10 mouse cellular contexts compared by ENCODE assay signal in genomic region chr15:57543985-57544384, GRCm38 (mm10).
A peak's percentile ranks its signal among the peaks of the same experiment; 100 is the strongest.
DNase-seq lines count a peak whose midpoint lies in the region; ATAC-seq and TF ChIP-seq lines count a peak whose summit lies in the region.
"Had no signal": no experiment of that assay in that cellular context is flagged by ENCODE, and none has a peak within 500 bp of the region (broad histone marks: within the 10 kb centered on the region; RNA-seq: fewer than 3 reads in every experiment).

No protein-coding gene starts in this region.

- H3K27ac ChIP-seq in embryonic facial prominence, embryonic 11.5 days (replicated peaks; ENCODE audit: low read depth, low read length): no peak overlapping the region
- H3K27ac ChIP-seq in embryonic facial prominence, embryonic 10.5 days (replicated peaks): no peak overlapping the region
- no peak overlapping the region for H3K27ac ChIP-seq in liver, postnatal 0 days (ENCODE audit: low read depth)
- no peak overlapping the region for H3K27ac ChIP-seq in liver, embryonic 11.5 days (ENCODE audit: low read depth, low read length)
- H3K27ac ChIP-seq: limb, embryonic 13.5 days; midbrain, embryonic 13.5 days had no signal

- H3K36me3 ChIP-seq in embryonic facial prominence, embryonic 11.5 days (replicated peaks; ENCODE audit: control insufficient read depth, insufficient read depth, low read depth, low read length): no peaks in the 10 kb centered on the region
- no peaks in the 10 kb centered on the region for H3K36me3 ChIP-seq in embryonic facial prominence, embryonic 10.5 days (replicated peaks)
- no peaks in the 10 kb centered on the region for H3K36me3 ChIP-seq in liver, postnatal 0 days (replicated peaks; ENCODE audit: insufficient read depth, low read length)
- no peaks in the 10 kb centered on the region for H3K36me3 ChIP-seq in liver, embryonic 11.5 days (ENCODE audit: control insufficient read depth, insufficient read depth, low read length)
- H3K36me3 ChIP-seq: limb, embryonic 13.5 days; midbrain, embryonic 13.5 days had no signal

- peak; percentile 25 for DNase-seq in embryonic facial prominence, embryonic 11.5 days (ENCODE audit: low spot score)
- no peak for DNase-seq in embryonic facial prominence, embryonic 10.5 days (ENCODE audit: low spot score)
- no peak for DNase-seq in liver, postnatal 0 days
- DNase-seq in liver: no peak
- DNase-seq in brain, embryonic 14.5 days (ENCODE audit: low read depth): peak; percentile 35
- DNase-seq in right cerebral cortex, postnatal 10 days (ENCODE audit: low spot score in 2 of 2): peak; percentile 44 to 59
- DNase-seq in gastrocnemius, postnatal 10 days: no peak
- DNase-seq in liver, embryonic 11.5 days (ENCODE audit: low spot score): no peak

- TF ChIP-seq POLR2A in brain, embryonic 14.5 days (IDR thresholded peaks at IDR 0.05; ENCODE audit: borderline replicate concordance, extremely low read depth, insufficient read depth, insufficient read length, poor library complexity, severe bottlenecking): no peak

- no peaks in the 10 kb centered on the region for H3K4me1 ChIP-seq in embryonic facial prominence, embryonic 11.5 days (ENCODE audit: control insufficient read depth, insufficient read depth, low read length)
- no peaks in the 10 kb centered on the region for H3K4me1 ChIP-seq in embryonic facial prominence, embryonic 10.5 days
- no peaks in the 10 kb centered on the region for H3K4me1 ChIP-seq in liver, postnatal 0 days (ENCODE audit: insufficient read depth)
- no peaks in the 10 kb centered on the region for H3K4me1 ChIP-seq in liver, embryonic 11.5 days (replicated peaks; ENCODE audit: control insufficient read depth, insufficient read depth, low read length)
- H3K4me1 ChIP-seq: limb, embryonic 13.5 days; midbrain, embryonic 13.5 days had no signal

- no peak overlapping the region for H3K4me3 ChIP-seq in embryonic facial prominence, embryonic 11.5 days (ENCODE audit: low read depth, low read length)
- H3K4me3 ChIP-seq in embryonic facial prominence, embryonic 10.5 days: no peak overlapping the region
- H3K4me3 ChIP-seq in liver, postnatal 0 days (ENCODE audit: low read depth, low read length): no peak overlapping the region
- no peak overlapping the region for H3K4me3 ChIP-seq in liver, embryonic 11.5 days (ENCODE audit: low read depth, low read length)
- H3K4me3 ChIP-seq: limb, embryonic 13.5 days; midbrain, embryonic 13.5 days had no signal

- TF ChIP-seq CTCF in liver, postnatal 0 days (IDR thresholded peaks at IDR 0.05; ENCODE audit: low read depth): peak; percentile 29
- peak; percentile 25; the same call in 1 of the 2 replicates for TF ChIP-seq CTCF in brain, embryonic 14.5 days (IDR thresholded peaks at IDR 0.05; ENCODE audit: borderline replicate concordance, extremely low read depth, insufficient read depth, insufficient read length)

- no peak for ATAC-seq in embryonic facial prominence, embryonic 11.5 days (replicated peaks; ENCODE audit: insufficient number of reproducible peaks, low FRiP score, low TSS enrichment, low read depth)
- no peak for ATAC-seq in liver, postnatal 0 days
- no peak for ATAC-seq in liver, embryonic 11.5 days (replicated peaks; ENCODE audit: low FRiP score)
- ATAC-seq: midbrain, embryonic 13.5 days had no signal

- no peak overlapping the region for H3K9ac ChIP-seq in embryonic facial prominence, embryonic 11.5 days (replicated peaks; ENCODE audit: low read length)
- H3K9ac ChIP-seq in liver, postnatal 0 days (replicated peaks): no peak overlapping the region
- no peak overlapping the region for H3K9ac ChIP-seq in liver, embryonic 11.5 days (ENCODE audit: low read depth, low read length)
- H3K9ac ChIP-seq: limb, embryonic 13.5 days; midbrain, embryonic 13.5 days had no signal

- TF ChIP-seq EP300 in liver, postnatal 0 days (IDR thresholded peaks at IDR 0.05; ENCODE audit: low read depth): no peak

- H3K27me3 ChIP-seq in embryonic facial prominence, embryonic 11.5 days (ENCODE audit: control insufficient read depth, insufficient read depth, low read length): no peaks in the 10 kb centered on the region
- no peaks in the 10 kb centered on the region for H3K27me3 ChIP-seq in embryonic facial prominence, embryonic 10.5 days (replicated peaks; ENCODE audit: low read depth, poor library complexity, severe bottlenecking)
- H3K27me3 ChIP-seq in liver, postnatal 0 days (ENCODE audit: insufficient read depth, low read length): no peaks in the 10 kb centered on the region
- H3K27me3 ChIP-seq in liver, embryonic 11.5 days (replicated peaks; ENCODE audit: control insufficient read depth, insufficient read depth, low read length): no peaks in the 10 kb centered on the region
- H3K27me3 ChIP-seq: limb, embryonic 13.5 days; midbrain, embryonic 13.5 days had no signal

- no peak overlapping the region for H3K4me2 ChIP-seq in embryonic facial prominence, embryonic 11.5 days (ENCODE audit: low read depth, low read length)
- no peak overlapping the region for H3K4me2 ChIP-seq in liver, postnatal 0 days (ENCODE audit: low read depth, low read length)
- H3K4me2 ChIP-seq in liver, embryonic 11.5 days: no peak overlapping the region
- H3K4me2 ChIP-seq: limb, embryonic 13.5 days; midbrain, embryonic 13.5 days had no signal

- H3K9me3 ChIP-seq in embryonic facial prominence, embryonic 11.5 days (replicated peaks; ENCODE audit: control insufficient read depth, low read length): no peaks in the 10 kb centered on the region
- no peaks in the 10 kb centered on the region for H3K9me3 ChIP-seq in embryonic facial prominence, embryonic 10.5 days
- no peaks in the 10 kb centered on the region for H3K9me3 ChIP-seq in liver, postnatal 0 days (ENCODE audit: low read length)
- H3K9me3 ChIP-seq in liver, embryonic 11.5 days (ENCODE audit: control insufficient read depth, low read length): no peaks in the 10 kb centered on the region
- H3K9me3 ChIP-seq: limb, embryonic 13.5 days; midbrain, embryonic 13.5 days had no signal

- WGBS in embryonic facial prominence, embryonic 11.5 days: 76% methylated on average over 3 of the region's 3 CpGs
- 73% methylated on average over 3 of the region's 3 CpGs for WGBS in embryonic facial prominence, embryonic 10.5 days
- WGBS in liver, postnatal 0 days (ENCODE audit: insufficient replicate concordance): 55% methylated on average over 3 of the region's 3 CpGs
- WGBS in liver, embryonic 11.5 days: 63% methylated on average over 3 of the region's 3 CpGs

Comparison
In these comparisons a context has a peak if more than half of its experiments do, and no peak if none do; other contexts are left out.
1. DNase-seq: peak in embryonic facial prominence, embryonic 11.5 days (single experiment), brain, embryonic 14.5 days (single experiment) and right cerebral cortex, postnatal 10 days (2 of 2); none in embryonic facial prominence, embryonic 10.5 days (single experiment), liver, postnatal 0 days (single experiment), liver (single experiment), gastrocnemius, postnatal 10 days (single experiment) and liver, embryonic 11.5 days (single experiment).